Comparison of ENCODE assay signal across 8 mouse cellular contexts in genomic region chr17:30612075-30612859, GRCm38 (mm10). TPM values are rescaled to one million over a fixed set of nuclear protein-coding genes. Genes with fewer than 3 reads are reported as not detected.
DNase-seq lines count a peak whose midpoint lies in the region; ATAC-seq lines count a peak whose summit lies in the region.

No protein-coding gene starts in this region.

- H3K9ac ChIP-seq in hindbrain, embryonic 12.5 days, result peak overlapping the region; percentile 66

- peak overlapping the region; percentile 50 for H3K4me3 ChIP-seq in hindbrain, embryonic 12.5 days

- peak overlapping the region; percentile 63 for H3K4me2 ChIP-seq in hindbrain, embryonic 12.5 days (replicated peaks)

- H3K36me3 ChIP-seq in hindbrain, embryonic 12.5 days, result no peaks in the 10 kb centered on the region

- ATAC-seq in hindbrain, embryonic 12.5 days (ENCODE audit: low FRiP score), result peak; percentile 100

- H3K9me3 ChIP-seq in hindbrain, embryonic 12.5 days (replicated peaks), result no peaks in the 10 kb centered on the region

- H3K4me1 ChIP-seq in hindbrain, embryonic 12.5 days, result peaks cover 24% of the 10 kb centered on the region

- WGBS in hindbrain, embryonic 12.5 days, result under 1% methylated on average over 34 of the region's 34 CpGs

- no peaks in the 10 kb centered on the region for H3K27me3 ChIP-seq in hindbrain, embryonic 12.5 days

- peak overlapping the region; percentile 72; the same call in 1 of the 2 replicates for H3K27ac ChIP-seq in hindbrain, embryonic 12.5 days

- DNase-seq in Muller cell, postnatal 12 days (ENCODE audit: inconsistent ontology term), result peak; percentile 99
- peak; percentile 100 for DNase-seq in cerebellum, postnatal 10 days
- peak; percentile 99 to 100 for DNase-seq in frontal cortex, postnatal 10 days (ENCODE audit: low spot score in 2 of 2)
- DNase-seq in layer of hippocampus, postnatal 14 days (ENCODE audit: low spot score in 2 of 2), result peak; percentile 100
- peak; percentile 100 for DNase-seq in lung, postnatal 14 days
- peak; percentile 77 for DNase-seq in retina, adult 2 months (ENCODE audit: low read depth, low spot score)
- DNase-seq in thymus, postnatal 36 days, result peak; percentile 99

RNA-seq across cellular contexts. Expression of gene Dnah8, which starts 11.9 kb away (rescaled TPM):
- 0.64 and 0.97 TPM in 2 replicates for polyA plus RNA-seq in hindbrain, embryonic 12.5 days (2016; fragmentation: Nextera tagmentation; extraction: Ambion mirVana)
- 1 to 10 TPM; 3.6 to 4.6 TPM for total RNA-seq in layer of hippocampus, postnatal 14 days (2021)

RNA-seq across cellular contexts. Expression of gene Glo1, which starts 14.4 kb away (rescaled TPM):
- polyA plus RNA-seq in hindbrain, embryonic 12.5 days (2016; fragmentation: Nextera tagmentation; extraction: Ambion mirVana), result 186 and 189 TPM in 2 replicates
- 100 to 1,000 TPM; 170 to 172 TPM for total RNA-seq in layer of hippocampus, postnatal 14 days (2021)

RNA-seq across cellular contexts. Expression of gene Btbd9, which starts 36.0 kb away (rescaled TPM):
- polyA plus RNA-seq in hindbrain, embryonic 12.5 days (2016; fragmentation: Nextera tagmentation; extraction: Ambion mirVana), result 100 and 106 TPM in 2 replicates
- total RNA-seq in layer of hippocampus, postnatal 14 days (2021), result 100 to 1,000 TPM; 117 TPM

Comparison
In these comparisons a context has a peak if more than half of its experiments do, and no peak if none do; other contexts are left out.
1. Peak in every context shown above with its lines: DNase-seq, ATAC-seq, H3K4me3 ChIP-seq and H3K27ac ChIP-seq.